Mouse (Mus musculus) midbrain, embryonic 10.5 days (tissue): ENCODE results near the gene Rnf207. TPM values are rescaled to one million over a fixed set of nuclear protein-coding genes. Genes with fewer than 3 reads are reported as not detected.
A peak's percentile ranks its signal among the peaks of the same experiment; 100 is the strongest.

Experiments used
- DNase-seq: peaks from one replicate; pipeline ENCODE4 v3.0.0-alpha.2; 2017; ENCODE audit warnings: low spot score
- H3K27ac ChIP-seq: fragments of 300-500 bp; sonication (generic); replicated peaks from 2 replicates; pipeline ENCODE4 v1.5.1; 2016; ENCODE audit warnings: mild to moderate bottlenecking
- H3K27me3 ChIP-seq: fragments of 300-500 bp; sonication (generic); 2 replicates; pipeline ENCODE4 v1.6.1; 2016; ENCODE audit warnings: low read depth, mild to moderate bottlenecking; ENCODE audit not compliant: poor library complexity, severe bottlenecking
- H3K36me3 ChIP-seq: fragments of 300-500 bp; sonication (generic); 2 replicates; pipeline ENCODE4 v1.6.1; 2016; ENCODE audit warnings: mild to moderate bottlenecking, moderate library complexity
- H3K4me1 ChIP-seq: fragments of 300-500 bp; sonication (generic); 2 replicates; pipeline ENCODE4 v1.6.1; 2016
- H3K4me3 ChIP-seq: fragments of 300-500 bp; sonication (generic); 2 replicates; pipeline ENCODE4 v1.5.1; 2016; ENCODE audit warnings: mild to moderate bottlenecking, moderate library complexity
- H3K9me3 ChIP-seq: fragments of 300-500 bp; sonication (generic); replicated peaks from 2 replicates; pipeline ENCODE4 v1.6.1; 2016; ENCODE audit warnings: mild to moderate bottlenecking
- WGBS: fragments of 180-500 bp; shearing (Covaris S2); methylation state at CpG from one replicate; pipeline ENCODE4 v1.1.7; 2016; 5-methylcytosine and 5-hydroxymethylcytosine counted together
- polyA plus RNA-seq: library from polyadenylated mRNA; unstranded; fragments of >200 nt; fragmentation: Nextera tagmentation; extraction: Ambion mirVana; gene quantifications from 2 replicates; pipeline ENCODE4 v1.2.1, GENCODE M21; 2016

The Rnf207 gene
- polyA plus RNA-seq, 1 experiment from 2014 or later = 1.5 TPM

DNA sequence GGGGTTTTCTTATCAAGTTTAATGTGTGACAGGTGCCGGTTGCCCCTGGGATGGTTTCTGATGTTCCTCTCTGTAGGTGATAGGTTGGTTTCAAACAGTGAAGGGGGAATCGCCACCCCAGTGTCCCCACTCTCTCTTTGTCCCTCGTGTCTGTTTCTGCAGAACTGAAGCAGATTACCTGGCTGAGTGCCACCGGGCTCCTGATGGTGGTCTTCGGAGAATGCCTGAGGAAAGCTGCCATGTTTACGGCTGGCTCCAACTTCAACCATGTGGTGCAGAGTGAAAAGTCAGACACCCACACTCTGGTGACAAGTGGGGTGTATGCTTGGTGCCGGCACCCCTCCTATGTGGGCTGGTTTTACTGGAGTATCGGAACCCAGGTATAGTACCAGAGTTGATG is 18.4 kb downstream of the Rnf207 start:
- no peak for DNase-seq
- Histone ChIP-seq H3K4me3 (no peak overlapping the region), H3K36me3 (peaks cover 61% of the 10 kb centered on the region), H3K27me3 (peaks cover 17% of the 10 kb centered on the region), H3K4me1 (peaks cover 35% of the 10 kb centered on the region), H3K9me3 (no peaks in the 10 kb centered on the region), H3K27ac (no peak overlapping the region)
- 94% methylated on average over 8 of the region's 8 CpGs for WGBS

DNA sequence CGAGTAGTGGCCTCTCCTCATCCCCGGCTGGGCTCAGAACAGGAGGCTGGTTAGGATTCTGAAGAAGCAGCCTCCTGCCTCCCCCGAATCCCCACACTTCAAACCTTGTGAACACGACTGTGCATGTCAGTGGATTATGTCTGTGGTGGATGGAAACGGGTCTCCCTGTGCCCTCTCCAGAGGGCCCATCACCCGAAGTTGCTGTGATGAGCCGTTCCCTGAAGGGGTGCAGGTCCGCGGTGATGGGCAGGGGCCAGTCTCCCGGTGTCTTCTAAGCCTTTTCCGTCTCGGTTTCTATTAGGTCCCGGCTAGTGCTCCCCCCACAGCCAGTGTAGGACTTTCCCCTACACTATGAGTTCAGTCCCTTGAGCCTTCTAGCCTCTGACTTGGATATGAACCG is 20.0 kb downstream of the Rnf207 start:
- H3K36me3 ChIP-seq = peaks cover 46% of the 10 kb centered on the region
- 83% methylated on average over 14 of the region's 14 CpGs for WGBS
- H3K4me3 ChIP-seq = peak overlapping the region; percentile 99; the same call in 1 of the 2 replicates
- peaks cover 45% of the 10 kb centered on the region for H3K4me1 ChIP-seq
- DNase-seq = no peak
- H3K27me3 ChIP-seq = peaks cover 33% of the 10 kb centered on the region
- no peak overlapping the region for H3K27ac ChIP-seq
- no peaks in the 10 kb centered on the region for H3K9me3 ChIP-seq

DNA sequence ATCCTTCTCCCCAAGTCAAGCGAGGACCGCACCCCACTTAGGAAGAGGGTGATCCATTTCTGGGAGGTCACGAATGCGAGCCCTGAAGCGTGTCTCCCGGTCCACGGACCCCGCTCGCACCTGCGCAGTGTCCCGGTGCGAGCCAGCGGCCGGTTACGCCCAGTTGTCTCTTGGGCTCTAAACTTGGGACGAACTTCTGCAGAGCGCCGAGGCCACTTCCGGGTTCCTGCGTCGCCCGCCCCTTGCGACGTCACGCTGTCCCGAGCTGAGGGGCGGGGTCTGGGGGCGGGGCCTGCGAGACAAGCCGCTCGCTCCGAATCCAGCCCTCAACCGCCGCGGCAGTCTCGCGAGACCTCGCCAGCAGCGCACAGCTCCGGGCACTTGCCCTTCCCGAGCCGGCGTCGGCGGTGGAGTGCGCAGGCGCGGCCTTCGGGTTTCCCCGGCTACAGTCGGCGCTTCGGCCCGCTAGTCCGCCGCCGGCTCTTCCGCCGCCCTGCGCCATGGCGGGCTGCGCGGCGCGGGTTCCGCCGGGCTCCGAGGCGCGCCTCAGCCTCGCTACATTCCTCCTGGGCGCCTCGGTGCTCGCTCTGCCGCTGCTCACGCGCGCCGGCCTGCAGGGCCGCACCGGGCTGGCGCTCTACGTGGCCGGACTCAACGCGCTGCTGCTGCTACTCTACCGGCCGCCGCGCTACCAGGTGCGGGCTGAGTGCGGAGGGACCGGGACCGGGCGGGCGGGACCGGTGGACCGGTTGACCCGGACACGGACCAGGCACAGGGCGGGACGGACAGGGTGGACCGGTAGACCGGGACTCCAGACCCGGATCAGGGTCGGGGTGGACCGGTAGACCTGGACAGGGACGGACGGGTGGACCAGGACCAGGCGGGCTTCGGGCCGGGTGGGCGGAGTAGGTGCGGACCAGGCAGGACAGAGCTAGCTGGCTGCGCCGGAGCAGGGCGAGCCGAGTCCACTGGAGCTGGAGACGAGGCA is 21.6 kb downstream of the Rnf207 start, which contains the start of gene Icmt:
Gene Icmt, plus strand, starts transcription at position 354 of the 988 bp plus-strand sequence.
- peaks cover 60% of the 10 kb centered on the region for H3K4me1 ChIP-seq
- peaks cover 29% of the 10 kb centered on the region for H3K36me3 ChIP-seq
- no peaks in the 10 kb centered on the region for H3K9me3 ChIP-seq
- peak; percentile 100 for DNase-seq
- H3K27ac ChIP-seq = peak within 1 kb of the TSS; percentile 91
- peak within 1 kb of the TSS; percentile 99 for H3K4me3 ChIP-seq
- H3K27me3 ChIP-seq = peaks cover 49% of the 10 kb centered on the region
- under 1% methylated on average over 119 of the region's 119 CpGs for WGBS

DNA sequence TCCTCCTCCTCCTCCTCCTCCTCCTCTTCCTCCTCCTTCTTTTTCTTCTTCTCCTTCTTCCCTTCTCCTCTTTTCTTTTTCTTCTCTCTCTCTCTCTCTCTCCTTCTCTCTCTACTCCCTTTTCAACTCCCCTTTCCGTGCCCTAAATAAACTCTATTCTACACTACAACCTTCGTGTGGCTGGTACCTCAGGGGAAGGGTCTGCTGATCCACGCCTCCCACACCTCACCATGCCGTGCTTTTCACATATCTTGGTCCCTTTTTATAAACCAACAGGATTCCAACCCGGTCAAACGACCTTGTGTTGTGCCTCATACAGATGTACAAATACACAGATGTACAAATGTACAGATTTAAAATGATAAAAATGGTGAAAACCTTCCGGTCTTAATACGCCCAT is 22.4 kb downstream of the Rnf207 start:
- Histone ChIP-seq H3K4me1 (peaks cover 64% of the 10 kb centered on the region), H3K4me3 (peak overlapping the region; percentile 99), H3K27ac (peak overlapping the region; percentile 38; the same call in 1 of the 2 replicates), H3K36me3 (peaks cover 21% of the 10 kb centered on the region), H3K27me3 (peaks cover 57% of the 10 kb centered on the region), H3K9me3 (no peaks in the 10 kb centered on the region)
- WGBS = 19% methylated on average over 8 of the region's 8 CpGs
- DNase-seq = no peak

DNA sequence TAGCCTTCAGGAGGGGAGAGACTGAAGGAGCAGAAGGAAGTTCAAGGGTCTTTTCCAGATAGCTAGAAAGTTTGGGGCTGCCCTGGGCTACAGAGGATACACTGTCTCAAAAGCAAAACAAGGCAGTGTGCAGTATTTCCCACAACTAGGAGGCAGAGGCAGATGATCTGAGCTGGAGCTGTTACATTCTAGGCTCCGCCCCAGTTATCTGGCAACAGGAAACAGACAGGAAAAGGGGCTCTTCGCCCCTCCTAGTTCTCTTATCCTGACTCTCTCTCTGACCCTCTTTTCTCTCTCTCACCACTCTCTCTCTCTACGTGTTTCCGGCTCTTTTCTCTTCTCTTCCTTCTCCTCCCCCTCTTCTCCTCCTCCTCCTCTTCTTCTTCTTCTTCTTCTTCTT is 22.9 kb downstream of the Rnf207 start:
- H3K9me3 ChIP-seq = no peaks in the 10 kb centered on the region
- H3K27ac ChIP-seq = no peak overlapping the region
- DNase-seq = no peak
- 59% methylated on average over 4 of the region's 4 CpGs for WGBS
- H3K36me3 ChIP-seq = peaks cover 17% of the 10 kb centered on the region
- peaks cover 69% of the 10 kb centered on the region for H3K4me1 ChIP-seq
- H3K27me3 ChIP-seq = peaks cover 62% of the 10 kb centered on the region
- H3K4me3 ChIP-seq = no peak overlapping the region

DNA sequence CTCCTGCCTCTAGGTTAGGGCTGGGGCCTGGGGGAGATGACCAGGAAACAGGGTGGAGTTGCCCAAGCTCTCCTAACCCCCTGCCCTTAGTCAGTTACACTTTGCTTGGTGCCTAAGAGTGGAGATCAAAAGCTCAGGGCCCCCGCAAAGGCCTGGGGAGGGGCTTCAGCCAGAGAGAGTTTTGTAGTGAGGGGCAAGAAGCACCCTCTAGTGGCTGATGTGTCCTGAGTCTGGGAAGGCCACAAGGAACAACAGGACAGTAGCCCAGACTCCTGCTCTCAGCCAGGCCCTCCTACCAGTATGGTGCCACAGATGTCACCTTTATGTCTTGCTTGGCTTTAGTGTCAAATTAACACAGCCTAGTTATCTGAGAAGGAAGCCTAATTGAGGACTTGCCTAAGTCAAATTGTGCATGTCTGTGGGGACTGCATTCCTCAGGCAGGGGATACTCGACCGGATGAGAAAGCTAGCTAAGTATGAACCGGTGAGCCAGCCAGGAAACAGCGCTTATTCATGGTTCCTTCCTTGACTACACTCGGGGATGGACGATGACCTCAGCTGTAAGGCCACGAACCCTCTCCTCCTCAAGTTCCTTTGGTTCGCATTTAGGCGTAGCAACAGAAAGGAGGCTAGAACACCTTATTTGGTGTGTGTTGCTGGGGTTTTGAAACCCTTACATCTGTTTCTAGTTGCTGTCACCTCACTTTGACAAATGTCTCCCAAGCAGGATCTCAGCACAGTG is 24.4 kb downstream of the Rnf207 start:
- Histone ChIP-seq H3K9me3 (no peaks in the 10 kb centered on the region), H3K4me1 (peaks cover 84% of the 10 kb centered on the region), H3K27me3 (peaks cover 78% of the 10 kb centered on the region), H3K27ac (peak overlapping the region; percentile 84), H3K36me3 (0 out of 2 replicates have a peak, but pooled peaks cover under 1% of the 10 kb centered on the region), H3K4me3 (0 out of 2 replicates have a peak overlapping the region, but pooled peaks have one; percentile 12)
- WGBS = 57% methylated on average over 10 of the region's 10 CpGs
- peak; percentile 48 for DNase-seq

DNA sequence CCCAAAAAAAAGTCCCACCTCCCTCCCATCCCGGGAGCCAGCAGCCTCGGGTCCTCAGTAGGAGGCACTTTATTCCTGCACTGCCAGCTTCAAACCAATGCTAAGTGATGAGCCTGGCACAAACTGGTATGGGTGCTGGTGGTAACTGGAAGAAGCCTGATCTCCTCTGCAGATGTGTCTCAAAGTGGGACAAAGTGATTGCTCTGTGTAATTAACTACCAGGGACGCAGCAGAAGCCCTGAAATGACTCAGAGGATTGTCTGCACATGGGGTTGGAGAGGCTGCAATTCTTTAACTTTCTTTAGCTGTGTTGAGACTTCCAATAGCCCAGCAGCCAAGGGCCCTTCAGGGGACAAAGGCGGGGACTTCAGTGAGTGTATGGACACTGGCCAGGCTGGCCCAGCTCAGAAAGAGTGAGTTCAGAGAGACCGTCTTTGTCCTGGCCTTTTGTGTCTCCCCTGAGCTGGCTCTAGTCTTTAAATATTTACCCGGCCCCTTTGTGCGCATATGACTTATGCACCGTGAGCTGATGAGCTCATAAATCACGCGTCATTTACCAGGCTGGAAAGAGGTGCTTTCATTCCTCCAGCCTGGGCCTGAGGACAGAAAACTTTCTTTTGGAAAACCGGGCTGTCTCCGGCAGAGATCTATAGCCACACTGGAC is 26.6 kb downstream of the Rnf207 start:
- peak overlapping the region; percentile 84 for H3K27ac ChIP-seq
- WGBS = 11% methylated on average over 12 of the region's 12 CpGs

DNA sequence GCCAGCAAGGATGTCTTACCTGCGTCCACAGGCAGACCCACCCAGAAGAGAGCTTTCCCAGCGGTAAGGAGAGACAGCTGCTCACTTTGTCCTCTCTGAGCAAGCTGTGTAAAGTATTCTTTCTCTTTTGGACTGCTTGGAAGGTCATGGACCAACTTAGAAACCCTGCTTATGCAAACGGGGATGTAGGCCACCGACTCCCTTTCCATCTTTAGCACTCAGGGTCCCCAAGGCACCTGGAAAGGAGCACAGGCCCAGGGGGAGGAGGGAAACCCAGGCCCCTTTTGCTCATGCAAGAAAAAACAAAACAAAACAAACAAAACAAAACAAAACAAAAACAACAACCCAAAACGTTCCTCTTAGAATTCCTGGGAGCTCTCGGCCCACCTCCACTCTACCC is 27.2 kb downstream of the Rnf207 start, which contains the start of gene Hes3:
Gene Hes3, minus strand, starts transcription at position 101 of the 400 bp plus-strand sequence.
- H3K27ac ChIP-seq = peak within 1 kb of the TSS; percentile 84
- no peaks in the 10 kb centered on the region for H3K36me3 ChIP-seq
- peak within 1 kb of the TSS; percentile 48 for H3K4me3 ChIP-seq
- no peak for DNase-seq
- peaks cover 98% of the 10 kb centered on the region for H3K27me3 ChIP-seq
- H3K4me1 ChIP-seq = peaks cover 85% of the 10 kb centered on the region
- no peaks in the 10 kb centered on the region for H3K9me3 ChIP-seq
- 12% methylated on average over 6 of the region's 6 CpGs for WGBS

More for the DNA sequence above, 26.6 kb downstream of the Rnf207 start:
- peaks cover 91% of the 10 kb centered on the region for H3K27me3 ChIP-seq
- H3K4me3 ChIP-seq = peak overlapping the region; percentile 29
- H3K4me1 ChIP-seq = peaks cover 79% of the 10 kb centered on the region
- no peaks in the 10 kb centered on the region for H3K9me3 ChIP-seq
- no peaks in the 10 kb centered on the region for H3K36me3 ChIP-seq
- peak; percentile 63 for DNase-seq

DNA sequence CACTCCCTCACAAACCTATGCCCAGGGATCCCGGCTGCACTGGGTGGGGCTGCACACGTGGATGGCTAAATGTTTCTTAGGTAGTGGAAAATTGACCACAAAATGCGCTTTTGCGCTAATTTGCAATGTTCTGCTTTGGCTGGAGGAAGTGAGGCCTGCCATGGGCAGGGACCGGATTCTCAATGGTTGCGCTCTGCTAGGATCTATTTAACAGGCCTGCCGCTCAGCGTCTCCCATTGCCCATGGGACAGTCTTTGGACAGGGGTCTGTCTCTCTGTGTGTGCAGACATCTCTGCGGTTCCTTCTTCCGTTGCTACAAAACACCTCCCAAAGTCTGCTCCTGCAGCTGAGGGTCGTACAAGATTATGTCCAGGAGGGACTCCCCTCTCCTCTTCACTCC is 27.8 kb downstream of the Rnf207 start:
- 5% methylated on average over 11 of the region's 11 CpGs for WGBS
- H3K27ac ChIP-seq = peak overlapping the region; percentile 84
- H3K9me3 ChIP-seq = no peaks in the 10 kb centered on the region
- H3K4me3 ChIP-seq = peak overlapping the region; percentile 48
- peaks cover 99% of the 10 kb centered on the region for H3K27me3 ChIP-seq
- peak; percentile 35 for DNase-seq
- H3K4me1 ChIP-seq = peaks cover 86% of the 10 kb centered on the region
- H3K36me3 ChIP-seq = no peaks in the 10 kb centered on the region

DNA sequence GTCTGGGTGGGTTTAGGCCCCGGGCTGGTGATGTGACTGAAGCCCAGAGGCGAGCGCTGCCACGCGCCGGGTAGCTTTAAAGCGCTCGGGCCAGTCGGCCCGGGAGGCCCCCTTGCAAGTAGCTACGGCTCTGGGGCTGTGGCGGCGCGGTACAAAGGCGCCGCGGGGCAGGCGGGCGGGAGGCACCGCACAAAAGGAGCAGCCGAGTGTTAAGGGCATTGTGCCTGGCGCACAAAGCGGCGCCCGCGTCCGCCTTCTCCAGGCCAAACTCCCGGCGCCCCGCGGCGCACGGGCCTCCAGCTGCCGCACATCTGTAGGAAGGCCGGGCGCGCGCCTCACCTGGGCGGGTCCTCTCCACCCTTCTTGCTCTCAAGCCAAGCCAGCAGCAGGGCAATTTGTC is 28.4 kb downstream of the Rnf207 start:
- Histone ChIP-seq H3K27me3 (peaks cover 99% of the 10 kb centered on the region), H3K4me1 (peaks cover 89% of the 10 kb centered on the region), H3K9me3 (no peaks in the 10 kb centered on the region), H3K4me3 (peak overlapping the region; percentile 48), H3K36me3 (no peaks in the 10 kb centered on the region), H3K27ac (peak overlapping the region; percentile 84)
- under 1% methylated on average over 39 of the region's 39 CpGs for WGBS
- DNase-seq = peak; percentile 86

DNA sequence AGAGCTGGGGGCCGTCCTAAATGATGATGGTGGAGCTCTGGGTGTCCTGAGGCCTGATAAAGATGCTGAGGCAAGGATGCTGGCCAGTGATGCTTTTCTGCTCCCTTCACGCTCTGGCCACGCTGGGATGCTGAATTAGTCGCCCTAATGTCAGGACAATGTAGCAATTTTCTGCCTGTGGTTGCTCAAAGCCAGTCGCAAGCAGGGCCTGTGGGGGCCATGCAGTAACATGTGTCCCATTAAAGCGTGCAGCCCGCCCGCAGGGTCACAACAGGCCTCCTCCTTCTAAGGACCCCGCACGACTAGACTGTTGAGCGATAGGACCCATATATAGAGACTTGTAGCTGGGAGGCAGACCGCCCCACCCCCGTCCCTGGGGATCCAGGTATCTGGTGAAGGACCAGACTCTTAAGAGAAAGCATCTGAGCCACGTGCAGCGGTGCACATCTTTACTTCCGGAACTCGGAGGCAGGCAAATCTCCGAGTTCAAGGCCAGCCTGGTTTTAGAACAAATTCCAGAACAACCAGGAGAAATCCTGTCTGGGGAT is 30.3 kb downstream of the Rnf207 start:
- Histone ChIP-seq H3K36me3 (no peaks in the 10 kb centered on the region), H3K4me3 (peak overlapping the region; percentile 49), H3K27me3 (peaks cover 99% of the 10 kb centered on the region), H3K9me3 (no peaks in the 10 kb centered on the region), H3K4me1 (peaks cover 84% of the 10 kb centered on the region), H3K27ac (no peak overlapping the region; the same call in 1 of the 2 replicates)
- DNase-seq = peak; percentile 60
- WGBS = 38% methylated on average over 18 of the region's 18 CpGs
